Mouse (Mus musculus) MEL (cell line): Measurements from ENCODE around the gene Hormad1. TPM values are rescaled to one million over a fixed set of nuclear protein-coding genes. Genes with fewer than 3 reads are reported as not detected.

Experiments used
- DNase-seq: peaks from one replicate; pipeline ENCODE4 v3.0.0; 2011; ENCODE audit warnings: low read depth, low spot score
- H3K27ac ChIP-seq: 2 replicates; pipeline ENCODE4 v1.5.1; 2012; ENCODE audit warnings: low read depth, mild to moderate bottlenecking, control low read depth, low read length, moderate library complexity; ENCODE audit not compliant: control insufficient read depth
- H3K27me3 ChIP-seq, 2 experiments: fragments of 150-350 bp in 1 of 2; sonication (generic) in 1 of 2; 2 replicates each; pipeline ENCODE4 v1.6.1; 2012; ENCODE audit warnings: low read length in 2 of 2, mild to moderate bottlenecking in 2 of 2, improper control_type of control experiment in 1 of 2, moderate library complexity in 1 of 2; ENCODE audit not compliant: insufficient read depth in 2 of 2, control insufficient read depth in 1 of 2
- H3K36me3 ChIP-seq, 2 experiments: 2 replicates each; pipeline ENCODE4 v1.6.1; 2012 to 2014; ENCODE audit warnings: low read length in 2 of 2, improper control_type of control experiment in 1 of 2, inconsistent platforms in 1 of 2, mild to moderate bottlenecking in 1 of 2; ENCODE audit not compliant: insufficient read depth in 2 of 2, control insufficient read depth in 1 of 2
- H3K4me1 ChIP-seq, 2 experiments: fragments of 150-350 bp in 1 of 2; sonication (generic) in 1 of 2; 2 replicates each; pipeline ENCODE4 v1.6.1; 2012; ENCODE audit warnings: low read length in 2 of 2, improper control_type of control experiment in 1 of 2, mild to moderate bottlenecking in 1 of 2; ENCODE audit not compliant: insufficient read depth in 2 of 2, control insufficient read depth in 1 of 2
- H3K4me3 ChIP-seq, 2 experiments: fragments of 150-350 bp in 1 of 2; sonication (generic) in 1 of 2; 2 replicates each; pipeline ENCODE4 v1.5.1; 2012; ENCODE audit warnings: low read depth in 2 of 2, low read length in 2 of 2, mild to moderate bottlenecking in 2 of 2, moderate library complexity in 2 of 2, control low read depth in 1 of 2, improper control_type of control experiment in 1 of 2; ENCODE audit not compliant: control insufficient read depth in 1 of 2, insufficient read depth in 1 of 2
- H3K79me2 ChIP-seq: 2 replicates; pipeline ENCODE4 v1.6.1; 2012; ENCODE audit warnings: mild to moderate bottlenecking, low read length, moderate library complexity; ENCODE audit not compliant: control insufficient read depth, poor library complexity, insufficient read depth
- H3K9ac ChIP-seq: 2 replicates; pipeline ENCODE4 v1.6.1; 2012; ENCODE audit warnings: low read depth, mild to moderate bottlenecking, control low read depth, low read length, moderate library complexity; ENCODE audit not compliant: control insufficient read depth, poor library complexity, severe bottlenecking
- H3K9me3 ChIP-seq: fragments of 150-350 bp; sonication (generic); replicated peaks from 2 replicates; pipeline ENCODE4 v1.6.1; 2012; ENCODE audit warnings: mild to moderate bottlenecking, low read length, improper control_type of control experiment, moderate library complexity; ENCODE audit not compliant: insufficient read depth
- BHLHE40 ChIP-seq: IDR thresholded peaks from 2 replicates; pipeline ENCODE4 v1.6.1; 2012; ENCODE audit warnings: low read depth, mild to moderate bottlenecking, inconsistent platforms, low read length, improper control_type of control experiment, borderline replicate concordance
- CHD1 ChIP-seq: IDR thresholded peaks from 2 replicates; pipeline ENCODE4 v1.6.1; 2012; ENCODE audit warnings: low read depth, mild to moderate bottlenecking, inconsistent platforms, low read length, improper control_type of control experiment
- E2F4 ChIP-seq: IDR thresholded peaks from 2 replicates; pipeline ENCODE4 v1.6.1; 2011; ENCODE audit warnings: low read depth, low read length, improper control_type of control experiment, borderline replicate concordance
- EP300 ChIP-seq, 2 experiments: IDR thresholded peaks; 2 replicates each; pipeline ENCODE4 v1.6.1; 2011; ENCODE audit warnings: improper control_type of control experiment in 2 of 2, low read length in 2 of 2, low read depth in 1 of 2, mild to moderate bottlenecking in 1 of 2
- ETS1 ChIP-seq: IDR thresholded peaks from 2 replicates; pipeline ENCODE4 v1.6.1; 2012; ENCODE audit warnings: low read depth, mild to moderate bottlenecking, inconsistent platforms, low read length, improper control_type of control experiment, moderate library complexity
- GATA1 ChIP-seq: IDR thresholded peaks from 2 replicates; pipeline ENCODE4 v1.6.1; 2011; ENCODE audit warnings: low read depth, low read length, improper control_type of control experiment
- MAFK ChIP-seq: IDR thresholded peaks from 2 replicates; pipeline ENCODE4 v1.6.1; 2011; ENCODE audit warnings: low read depth, mild to moderate bottlenecking, low read length, improper control_type of control experiment, borderline replicate concordance
- MAZ ChIP-seq: IDR thresholded peaks from 2 replicates; pipeline ENCODE4 v1.6.1; 2012; ENCODE audit warnings: low read depth, mild to moderate bottlenecking, inconsistent platforms, low read length, improper control_type of control experiment
- MEF2A ChIP-seq: IDR thresholded peaks from 2 replicates; pipeline ENCODE4 v1.6.1; 2014; ENCODE audit warnings: low read depth, mild to moderate bottlenecking, inconsistent platforms, low read length, improper control_type of control experiment; ENCODE audit not compliant: poor library complexity, insufficient replicate concordance, severe bottlenecking; ENCODE audit errors: extremely low read depth
- MYB ChIP-seq: IDR thresholded peaks from 2 replicates; pipeline ENCODE4 v1.6.1; 2011; ENCODE audit warnings: mild to moderate bottlenecking, low read depth, low read length, improper control_type of control experiment
- NELFE ChIP-seq: IDR thresholded peaks from 2 replicates; pipeline ENCODE4 v1.6.1; 2011; ENCODE audit warnings: low read depth, low read length, improper control_type of control experiment
- POLR2A ChIP-seq, 2 experiments: IDR thresholded peaks; 2 replicates each; pipeline ENCODE4 v1.6.1; 2011 to 2012; ENCODE audit warnings: low read length in 2 of 2, mild to moderate bottlenecking in 2 of 2, control low read depth in 1 of 2, improper control_type of control experiment in 1 of 2, low read depth in 1 of 2, moderate library complexity in 1 of 2; ENCODE audit not compliant: control insufficient read depth in 1 of 2, insufficient read depth in 1 of 2, poor library complexity in 1 of 2
- POLR2AphosphoS2 ChIP-seq: IDR thresholded peaks from 2 replicates; pipeline ENCODE4 v1.6.1; 2011; ENCODE audit warnings: low read length, improper control_type of control experiment
- RCOR1 ChIP-seq: IDR thresholded peaks from 2 replicates; pipeline ENCODE4 v1.6.1; 2012; ENCODE audit warnings: low read depth, mild to moderate bottlenecking, inconsistent platforms, low read length, improper control_type of control experiment
- SIN3A ChIP-seq: IDR thresholded peaks from 2 replicates; pipeline ENCODE4 v1.6.1; 2012; ENCODE audit warnings: low read length, improper control_type of control experiment, inconsistent platforms
- SMC3 ChIP-seq: IDR thresholded peaks from 2 replicates; pipeline ENCODE4 v1.6.1; 2011; ENCODE audit warnings: low read depth, low read length, improper control_type of control experiment
- TBP ChIP-seq: IDR thresholded peaks from 2 replicates; pipeline ENCODE4 v1.8.0; 2011; ENCODE audit warnings: low read depth, low read length, improper control_type of control experiment
- TCF12 ChIP-seq: IDR thresholded peaks from 2 replicates; pipeline ENCODE4 v1.6.1; 2014; ENCODE audit warnings: low read depth, mild to moderate bottlenecking, inconsistent platforms, low read length, improper control_type of control experiment, moderate library complexity
- UBTF ChIP-seq: IDR thresholded peaks from 2 replicates; pipeline ENCODE4 v1.6.1; 2012; ENCODE audit warnings: low read depth, mild to moderate bottlenecking, inconsistent platforms, low read length, improper control_type of control experiment, moderate library complexity, borderline replicate concordance; ENCODE audit not compliant: insufficient read depth
- USF2 ChIP-seq, 2 experiments: IDR thresholded peaks; 2 replicates each; pipeline ENCODE4 v1.6.1; 2011 to 2012; ENCODE audit warnings: improper control_type of control experiment in 2 of 2, low read length in 2 of 2, borderline replicate concordance in 1 of 2, inconsistent platforms in 1 of 2, low read depth in 1 of 2, mild to moderate bottlenecking in 1 of 2; ENCODE audit not compliant: insufficient read depth in 1 of 2
- ZMIZ1 ChIP-seq: IDR thresholded peaks from 2 replicates; pipeline ENCODE4 v1.6.1; 2012; ENCODE audit warnings: low read depth, mild to moderate bottlenecking, inconsistent platforms, low read length, improper control_type of control experiment, moderate library complexity
- polyA plus RNA-seq, 2 experiments: library from polyadenylated mRNA; stranded (reverse) in 1 of 2; unstranded in 1 of 2; fragments of >175 nt in 1 of 2; fragments of >200 nt in 1 of 2; gene quantifications; 2 replicates each; pipeline versions ENCODE4 v1.2.1 to v1.2.4; 2012; ENCODE audit warnings: low replicate concordance in 2 of 2, low read depth in 1 of 2; ENCODE audit not compliant: insufficient read length in 2 of 2, insufficient read depth in 1 of 2, missing spikeins in 1 of 2
- total RNA-seq: library from RNA; depleted of rRNA; stranded (reverse); fragments of 300-350 nt; gene quantifications from 2 replicates; pipeline ENCODE4 v1.2.3, GENCODE M21; 2012; rRNA removed

Hormad1 gene
- total RNA-seq (not detected in 2 replicates), polyA plus RNA-seq (not detected)

GRCm38 (mm10) chr3:95559437-95559836 is at the start of gene Hormad1:
Gene Hormad1 (plus strand): TSS chr3:95559677.
- no peaks in the 10 kb centered on the region; a peak in 1 of 4 replicates for H3K4me1 ChIP-seq
- H3K27me3 ChIP-seq: peaks cover 18 to 36% of the 10 kb centered on the region in 2 experiments
- no peak within 1 kb of the TSS for H3K27ac ChIP-seq
- no peak within 1 kb of the TSS for H3K9ac ChIP-seq
- H3K9me3 ChIP-seq: no peaks in the 10 kb centered on the region
- H3K36me3 ChIP-seq: no peaks in the 10 kb centered on the region
- TF ChIP-seq MEF2A (no peak), CHD1 (no peak), SIN3A (no peak), SMC3 (no peak), NELFE (no peak), MAZ (no peak), UBTF (no peak), GATA1 (no peak), POLR2AphosphoS2 (no peak), TCF12 (no peak), EP300 (IDR thresholded peaks at IDR 0.05; ENCODE audit: low read depth in 1 of 2, low read length in 2 of 2) (no peak), USF2 (IDR thresholded peaks at IDR 0.05; ENCODE audit: borderline replicate concordance in 1 of 2, insufficient read depth in 1 of 2, low read depth in 1 of 2, low read length in 2 of 2) (no peak), MAFK (no peak), MYB (no peak), BHLHE40 (no peak), ETS1 (no peak), POLR2A (IDR thresholded peaks at IDR 0.05; ENCODE audit: control insufficient read depth in 1 of 2, insufficient read depth in 1 of 2, low read depth in 1 of 2, low read length in 2 of 2, poor library complexity in 1 of 2) (no peak), E2F4 (no peak)
- DNase-seq: no peak
- H3K79me2 ChIP-seq: no peaks in the 10 kb centered on the region
- H3K4me3 ChIP-seq: no peak within 1 kb of the TSS

DNA sequence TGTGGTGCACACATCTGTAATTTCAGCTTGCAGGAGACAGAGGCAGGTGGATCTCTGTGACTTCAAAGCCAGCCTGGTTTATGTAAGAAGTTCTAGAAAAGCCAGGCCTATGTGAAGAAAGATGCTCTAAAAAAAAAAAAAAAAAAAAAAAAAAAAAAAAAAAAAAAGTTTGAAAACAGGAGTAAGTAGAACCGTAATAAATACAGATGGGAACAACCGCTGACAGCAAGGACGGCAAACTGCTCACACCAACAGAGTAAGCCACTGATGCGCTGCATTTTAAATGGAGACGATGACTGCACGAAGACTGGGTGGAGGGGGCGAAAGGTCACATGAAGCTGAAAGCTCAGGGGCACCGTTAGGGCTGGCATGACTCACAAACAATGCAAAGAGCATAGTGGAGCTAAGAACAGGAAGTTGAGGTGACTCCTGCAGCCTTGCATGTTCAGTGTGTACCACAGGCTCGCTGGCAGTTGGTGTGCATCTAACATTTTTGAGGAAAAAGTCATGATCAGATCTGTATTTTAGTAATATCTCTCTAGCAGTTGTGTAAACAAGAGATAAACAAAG is 47.8 kb upstream of the Hormad1 start:
- Histone ChIP-seq H3K9me3 (no peaks in the 10 kb centered on the region), H3K79me2 (no peaks in the 10 kb centered on the region), H3K9ac (no peak overlapping the region; the same call in 1 of the 2 replicates), H3K4me3 (no peak overlapping the region), H3K36me3 (peaks cover 0 to 15% of the 10 kb centered on the region in 2 experiments; a peak in 2 of 4 replicates), H3K4me1 (peaks cover 14 to 17% of the 10 kb centered on the region in 2 experiments), H3K27ac (0 out of 2 replicates have a peak overlapping the region, but pooled peaks have one; percentile 5), H3K27me3 (no peaks in the 10 kb centered on the region)
- TF ChIP-seq CHD1: no peak
- TF ChIP-seq RCOR1: no peak
- TF ChIP-seq MAZ: no peak
- TF ChIP-seq ZMIZ1: no peak
- 0 out of 2 replicates have a peak, but pooled peaks have one; percentile 22 for TF ChIP-seq TBP
- TF ChIP-seq GATA1: peak; percentile 16; the same call in 1 of the 2 replicates
- DNase-seq: peak; percentile 92
